Mouse (Mus musculus) embryonic facial prominence, embryonic 11.5 days (tissue): Measurements from ENCODE around the gene Kcnh3. TPM values are rescaled to one million over a fixed set of nuclear protein-coding genes. Genes with fewer than 3 reads are reported as not detected.

Experiments used
- ATAC-seq: fragments of 200-750 bp; cut with Nextera tagmentation; replicated peaks from 2 replicates; pipeline ENCODE4 v1.8.0; 2017; ENCODE audit warnings: low read depth; ENCODE audit not compliant: insufficient number of reproducible peaks, low FRiP score, low TSS enrichment
- DNase-seq: peaks from one replicate; pipeline ENCODE4 v3.0.0-alpha.2; 2015; ENCODE audit warnings: low spot score
- H3K27ac ChIP-seq: fragments of 300-500 bp; sonication (generic); replicated peaks from 2 replicates; pipeline ENCODE4 v1.5.1; 2014; ENCODE audit warnings: mild to moderate bottlenecking, low read depth, low read length, control low read depth
- H3K27me3 ChIP-seq: fragments of 300-500 bp; sonication (generic); 2 replicates; pipeline ENCODE4 v1.6.1; 2014; ENCODE audit warnings: mild to moderate bottlenecking, low read length, moderate library complexity, mixed read lengths; ENCODE audit not compliant: control insufficient read depth, insufficient read depth
- H3K36me3 ChIP-seq: fragments of 300-500 bp; sonication (generic); replicated peaks from 2 replicates; pipeline ENCODE4 v1.6.1; 2014; ENCODE audit warnings: low read depth, mild to moderate bottlenecking, low read length, moderate library complexity, mixed read lengths; ENCODE audit not compliant: control insufficient read depth, insufficient read depth
- H3K4me1 ChIP-seq: fragments of 300-500 bp; sonication (generic); 2 replicates; pipeline ENCODE4 v1.6.1; 2014; ENCODE audit warnings: low read length, mixed read lengths; ENCODE audit not compliant: control insufficient read depth, insufficient read depth
- H3K4me2 ChIP-seq: fragments of 300-500 bp; sonication (generic); 2 replicates; pipeline ENCODE4 v1.6.1; 2014; ENCODE audit warnings: low read depth, mild to moderate bottlenecking, control low read depth, low read length, moderate library complexity
- H3K4me3 ChIP-seq: fragments of 300-500 bp; sonication (generic); 2 replicates; pipeline ENCODE4 v1.5.1; 2014; ENCODE audit warnings: low read depth, low read length, control low read depth
- H3K9ac ChIP-seq: fragments of 300-500 bp; sonication (generic); replicated peaks from 2 replicates; pipeline ENCODE4 v1.6.1; 2014; ENCODE audit warnings: mild to moderate bottlenecking, control low read depth, low read length
- H3K9me3 ChIP-seq: fragments of 300-500 bp; sonication (generic); replicated peaks from 2 replicates; pipeline ENCODE4 v1.6.1; 2016; ENCODE audit warnings: mild to moderate bottlenecking, low read length, inconsistent platforms, mixed read lengths; ENCODE audit not compliant: control insufficient read depth
- WGBS: fragments of 180-500 bp; shearing (Covaris S2); extraction: QIAGEN DNeasy Blood & Tissue Kit; methylation state at CpG from one replicate; pipeline ENCODE4 v1.1.7; 2014; 5-methylcytosine and 5-hydroxymethylcytosine counted together
- polyA plus RNA-seq: library from polyadenylated mRNA; unstranded; fragments of >200 nt; fragmentation: Nextera tagmentation; extraction: Ambion mirVana; gene quantifications from 2 replicates; pipeline ENCODE4 v1.2.1, GENCODE M21; 2014

The Kcnh3 gene
- polyA plus RNA-seq, 1 experiment from 2014 or later = 0.25 TPM

GRCm38 (mm10) chr15:99214941-99215340 is 9.7 kb upstream of the Kcnh3 start:
- no peaks in the 10 kb centered on the region for H3K9me3 ChIP-seq
- 73% methylated on average over 2 of the region's 2 CpGs for WGBS
- H3K9ac ChIP-seq = no peak overlapping the region
- H3K27me3 ChIP-seq = no peaks in the 10 kb centered on the region; the same call in 1 of the 2 replicates
- no peak for ATAC-seq
- no peak overlapping the region for H3K4me3 ChIP-seq
- peak; percentile 37 for DNase-seq
- H3K4me2 ChIP-seq = no peak overlapping the region
- peaks cover 12% of the 10 kb centered on the region for H3K36me3 ChIP-seq
- H3K27ac ChIP-seq = no peak overlapping the region
- no peaks in the 10 kb centered on the region for H3K4me1 ChIP-seq

DNA sequence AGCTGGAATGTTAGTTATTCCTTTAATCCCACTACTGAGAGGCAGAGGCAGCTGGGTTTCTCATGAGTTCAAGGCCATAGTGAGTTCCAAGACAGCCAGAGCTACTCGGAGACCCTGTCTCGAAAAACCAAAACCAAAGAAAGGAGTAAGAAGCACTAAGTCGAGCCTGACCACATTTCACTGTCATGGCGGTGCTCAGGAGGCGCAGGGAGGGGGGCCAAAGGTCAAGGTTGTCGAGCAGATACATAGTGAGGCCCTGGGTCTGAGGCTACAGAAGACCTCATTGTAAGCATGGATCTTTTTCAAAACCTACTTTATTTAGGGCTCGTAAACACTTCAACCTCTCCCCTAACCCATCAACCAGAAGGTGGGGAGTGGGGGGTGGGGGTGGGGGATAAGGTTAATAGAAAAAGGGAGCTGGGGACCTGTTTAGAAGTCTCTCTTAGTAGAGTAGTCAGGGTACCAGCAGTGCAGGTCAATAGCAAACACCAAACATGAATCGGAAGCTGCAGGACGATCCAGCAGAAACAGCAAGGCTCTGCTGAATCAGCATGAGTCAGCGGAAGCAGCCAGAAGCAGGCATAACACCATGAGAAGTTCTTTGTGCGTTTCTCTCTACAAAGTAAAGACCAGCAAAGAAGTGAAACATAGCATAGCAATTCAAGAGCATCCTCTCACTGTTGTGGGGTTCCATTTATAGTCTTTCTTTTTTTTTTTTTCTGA is 8.8 kb upstream of the Kcnh3 start:
- no peak overlapping the region for H3K4me3 ChIP-seq
- no peaks in the 10 kb centered on the region for H3K4me1 ChIP-seq
- no peaks in the 10 kb centered on the region for H3K9me3 ChIP-seq
- peaks cover 12% of the 10 kb centered on the region for H3K36me3 ChIP-seq
- no peak overlapping the region for H3K9ac ChIP-seq
- no peak overlapping the region for H3K27ac ChIP-seq
- WGBS = 85% methylated on average over 11 of the region's 11 CpGs
- no peaks in the 10 kb centered on the region; the same call in 1 of the 2 replicates for H3K27me3 ChIP-seq
- ATAC-seq (no peak), DNase-seq (no peak)
- H3K4me2 ChIP-seq = no peak overlapping the region

GRCm38 (mm10) chr15:99217630-99218029 is 7.0 kb upstream of the Kcnh3 start:
- WGBS = 96% methylated on average over 4 of the region's 4 CpGs
- ATAC-seq (no peak), DNase-seq (no peak)
- Histone ChIP-seq H3K27ac (no peak overlapping the region), H3K36me3 (peaks cover 2% of the 10 kb centered on the region), H3K9ac (no peak overlapping the region), H3K4me1 (no peaks in the 10 kb centered on the region), H3K4me2 (no peak overlapping the region), H3K27me3 (peaks cover 6% of the 10 kb centered on the region), H3K9me3 (no peaks in the 10 kb centered on the region), H3K4me3 (no peak overlapping the region)

DNA sequence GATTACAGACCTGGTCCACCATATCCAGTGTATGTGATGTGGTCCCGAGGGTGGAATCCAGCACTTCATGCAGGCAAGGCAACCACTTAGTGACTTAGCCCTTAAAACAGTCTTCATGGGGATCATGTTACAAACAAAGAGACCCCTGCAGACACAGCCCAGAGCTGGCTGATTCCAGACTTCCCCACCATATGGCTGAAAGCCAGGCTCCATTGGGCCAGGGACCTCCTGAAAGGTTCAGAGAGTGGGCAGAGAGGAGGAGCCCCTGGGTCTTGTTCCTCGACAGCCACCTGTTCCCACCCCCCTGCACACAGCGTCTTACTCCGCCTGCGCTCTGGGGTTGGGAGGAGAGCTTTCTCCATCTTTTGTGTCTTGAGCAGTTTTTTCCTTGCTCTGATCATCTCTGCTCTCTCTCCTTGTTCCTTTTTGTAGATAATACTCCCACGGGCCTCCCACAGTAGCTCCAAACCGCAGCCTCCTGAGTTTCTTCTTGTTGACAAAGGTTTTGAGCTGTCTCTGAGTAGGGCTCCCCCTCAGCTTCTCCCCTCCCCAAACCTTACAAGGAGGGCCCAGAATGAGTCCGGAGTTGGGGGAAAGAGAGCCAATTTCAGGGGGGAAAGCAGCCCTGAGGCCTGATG is 3.2 kb upstream of the Kcnh3 start:
- Histone ChIP-seq H3K27me3 (peaks cover 41% of the 10 kb centered on the region), H3K4me1 (peaks cover 14% of the 10 kb centered on the region), H3K27ac (no peak overlapping the region), H3K9ac (no peak overlapping the region), H3K4me3 (no peak overlapping the region), H3K9me3 (no peaks in the 10 kb centered on the region), H3K4me2 (no peak overlapping the region), H3K36me3 (no peaks in the 10 kb centered on the region)
- WGBS = 5% methylated on average over 8 of the region's 8 CpGs
- peak; percentile 66 for DNase-seq
- peak; percentile 65 for ATAC-seq

DNA sequence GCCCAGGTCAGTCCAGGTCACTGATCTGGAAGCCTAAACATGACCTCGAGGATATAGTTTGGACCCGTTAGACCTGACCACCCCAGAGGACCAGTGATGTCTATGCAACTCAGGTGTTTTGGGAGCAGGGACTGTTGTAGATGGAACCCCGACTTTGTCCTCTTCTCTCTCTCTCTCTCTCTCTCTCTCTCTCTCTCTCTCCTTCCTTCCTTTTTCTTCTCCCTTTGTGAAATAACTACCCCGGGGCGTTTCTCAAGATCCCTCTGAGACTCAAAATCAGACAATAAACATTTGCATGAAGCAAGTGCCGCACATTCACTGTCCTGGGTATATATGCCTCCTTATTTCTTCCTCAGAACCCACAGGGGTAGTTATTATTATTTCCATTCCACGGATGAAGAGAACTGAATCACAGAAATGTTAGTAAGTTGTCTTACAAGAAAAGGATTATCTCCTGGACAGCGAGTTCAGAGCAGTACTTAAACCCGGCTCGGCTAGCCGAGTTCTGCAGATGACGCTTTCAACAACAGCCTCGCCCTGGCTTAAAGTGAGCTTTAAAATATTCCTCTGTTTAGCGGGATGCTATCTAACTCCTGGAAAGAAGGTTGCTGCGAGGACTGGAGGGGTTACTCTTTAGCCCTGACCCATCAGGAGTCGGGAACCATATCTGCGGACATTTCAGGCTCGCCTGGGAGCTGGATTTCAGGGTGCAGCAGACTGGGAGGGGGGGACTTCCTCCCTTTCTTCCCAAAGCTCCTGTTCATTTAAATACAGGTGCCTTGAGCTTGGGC is 1.7 kb upstream of the Kcnh3 start:
- Histone ChIP-seq H3K27me3 (peaks cover 56% of the 10 kb centered on the region), H3K4me2 (peak overlapping the region; percentile 68), H3K4me1 (peaks cover 14% of the 10 kb centered on the region), H3K4me3 (peak overlapping the region; percentile 31), H3K27ac (no peak overlapping the region), H3K36me3 (no peaks in the 10 kb centered on the region), H3K9me3 (no peaks in the 10 kb centered on the region), H3K9ac (no peak overlapping the region; the same call in 1 of the 2 replicates)
- DNase-seq (no peak), ATAC-seq (no peak)
- 6% methylated on average over 18 of the region's 18 CpGs for WGBS

GRCm38 (mm10) chr15:99223585-99224207 is 965 bp upstream of the Kcnh3 start:
- H3K4me1 ChIP-seq = peaks cover 14% of the 10 kb centered on the region
- H3K4me3 ChIP-seq = peak overlapping the region; percentile 31
- no peaks in the 10 kb centered on the region for H3K36me3 ChIP-seq
- H3K4me2 ChIP-seq = peak overlapping the region; percentile 68
- DNase-seq = peak; percentile 53
- peak overlapping the region; percentile 32 for H3K9ac ChIP-seq
- 1% methylated on average over 46 of the region's 46 CpGs for WGBS
- no peak for ATAC-seq
- H3K27me3 ChIP-seq = peaks cover 62% of the 10 kb centered on the region
- no peaks in the 10 kb centered on the region for H3K9me3 ChIP-seq
- H3K27ac ChIP-seq = no peak overlapping the region

GRCm38 (mm10) chr15:99225081-99225810 is 585 bp downstream of the Kcnh3 start:
- Histone ChIP-seq H3K27ac (no peak overlapping the region), H3K4me2 (peak overlapping the region; percentile 68), H3K4me3 (peak overlapping the region; percentile 31), H3K4me1 (peaks cover 14% of the 10 kb centered on the region), H3K9ac (no peak overlapping the region), H3K27me3 (peaks cover 63% of the 10 kb centered on the region), H3K9me3 (no peaks in the 10 kb centered on the region), H3K36me3 (no peaks in the 10 kb centered on the region)
- WGBS = under 1% methylated on average over 22 of the region's 22 CpGs
- ATAC-seq (no peak), DNase-seq (peak; percentile 42)
